Mouse (Mus musculus) E14TG2a.4 (cell line): ENCODE measurements around the gene Agtpbp1.

Source experiments
- CTCF ChIP-seq: conservative IDR thresholded peaks from 2 replicates; pipeline ENCODE4 v1.5.1; 2014; ENCODE audit warnings: low read length
- NANOG ChIP-seq: IDR thresholded peaks from 2 replicates; pipeline ENCODE4 v1.6.1; 2014; ENCODE audit warnings: borderline replicate concordance, low read length, mixed read lengths
- POU5F1 ChIP-seq: IDR thresholded peaks from 2 replicates; pipeline ENCODE4 v1.6.1; 2014; ENCODE audit warnings: low read length, borderline replicate concordance

- TF ChIP-seq CTCF (no peak), NANOG (no peak), POU5F1 (no peak)
Measured at GRCm38 (mm10) chr13:59439683-59440082, 145.3 kb downstream of the Agtpbp1 start.
